Mouse (Mus musculus) megakaryocyte, embryonic 14.5 days (primary cell): Measurements from ENCODE around the gene Aip.

Experiments
- FLI1 ChIP-seq: IDR thresholded peaks from 2 replicates; pipeline ENCODE4 v1.6.1; 2012; ENCODE audit warnings: low read length, inconsistent platforms, mixed read lengths
- GATA1 ChIP-seq: IDR thresholded peaks from 3 replicates; pipeline ENCODE4 v1.6.1; 2012; ENCODE audit warnings: mixed read lengths, low read length, inconsistent platforms, borderline replicate concordance

- no peak for TF ChIP-seq FLI1
- TF ChIP-seq GATA1: no peak
These were observed 13.8 kb upstream of the Aip start, which contains the start of gene Gpr152 for GRCm38 (mm10) chr19:4139446-4139845.
